Mouse (Mus musculus): ENCODE measurements at regions not wholly inside any gene's neighbourhood (a gene's known extent, or its start where the extent isn't known, plus 50 kb on each side); places are given as distances from the start of the nearest gene placed in this dataset.
A peak's percentile ranks its signal among the peaks of the same experiment; 100 is the strongest.

DNA sequence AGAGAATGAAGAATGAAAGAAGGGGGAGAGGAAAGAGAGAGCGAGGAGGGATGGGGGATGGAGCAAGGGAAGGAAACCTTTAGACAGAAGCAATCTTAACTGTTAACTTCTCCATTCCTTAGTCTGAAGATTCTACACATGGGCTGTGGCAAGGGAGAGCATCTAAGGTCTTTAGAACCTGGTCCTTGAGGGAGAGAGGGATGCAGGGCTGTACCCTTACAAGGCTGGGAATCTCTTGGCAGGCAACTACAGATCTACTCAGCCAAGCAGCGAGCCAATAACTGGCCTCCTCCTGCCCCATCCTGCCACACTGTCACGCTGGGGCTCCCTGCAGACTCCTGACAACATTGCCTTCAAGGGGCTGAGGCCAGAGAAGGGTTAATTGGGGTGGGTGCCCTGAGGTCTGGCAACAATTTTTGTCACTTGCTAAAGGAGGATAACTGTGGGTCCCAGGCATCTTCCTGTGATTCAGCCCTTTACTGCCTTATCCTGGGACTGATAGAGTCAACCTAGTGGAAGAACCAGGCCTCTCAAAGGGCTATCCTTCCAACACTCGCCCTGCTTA is 205.7 kb downstream of the Rpap3 start:
- ATAC-seq, result no peak

DNA sequence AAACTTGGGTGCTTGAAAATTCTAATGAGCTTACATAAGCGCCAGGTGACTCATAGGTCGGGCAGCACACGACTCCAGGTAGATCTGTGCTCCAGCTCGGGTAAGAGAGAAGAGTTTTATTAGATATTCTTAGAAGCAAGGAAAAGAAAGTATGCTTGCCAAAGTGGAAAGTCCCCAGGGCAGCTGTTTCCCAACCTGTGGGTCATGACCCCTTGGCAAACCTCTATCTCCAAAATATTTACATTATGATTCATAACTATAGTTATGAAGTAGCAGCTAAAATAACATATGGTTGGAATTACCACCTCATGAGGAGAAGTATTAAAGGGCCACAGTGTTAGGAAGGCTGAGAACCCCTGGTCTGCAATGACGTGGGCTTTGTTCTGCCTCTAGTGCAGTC is 206.4 kb downstream of the Rpap3 start:
- no peak for ATAC-seq

DNA sequence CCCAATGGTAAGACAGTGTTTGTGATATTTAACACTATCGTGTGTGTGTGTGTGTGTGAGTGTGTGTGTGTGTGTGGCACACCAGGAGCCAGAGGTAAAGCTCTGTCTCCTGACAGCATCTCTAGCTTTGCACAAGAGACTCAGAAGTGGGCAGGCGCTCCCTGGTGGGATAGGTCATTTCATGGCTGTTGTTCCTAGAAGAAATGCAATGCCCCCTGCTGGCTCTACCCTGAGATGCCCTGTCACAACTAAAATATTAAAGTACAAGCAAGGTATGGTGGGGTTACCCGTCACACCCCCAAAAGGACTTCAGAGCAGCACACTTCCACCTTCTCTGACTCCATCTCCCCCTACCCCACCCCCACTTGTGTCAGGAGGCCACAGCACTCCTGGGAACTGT is 207.2 kb downstream of the Rpap3 start:
- peak; percentile 32 for ATAC-seq

DNA sequence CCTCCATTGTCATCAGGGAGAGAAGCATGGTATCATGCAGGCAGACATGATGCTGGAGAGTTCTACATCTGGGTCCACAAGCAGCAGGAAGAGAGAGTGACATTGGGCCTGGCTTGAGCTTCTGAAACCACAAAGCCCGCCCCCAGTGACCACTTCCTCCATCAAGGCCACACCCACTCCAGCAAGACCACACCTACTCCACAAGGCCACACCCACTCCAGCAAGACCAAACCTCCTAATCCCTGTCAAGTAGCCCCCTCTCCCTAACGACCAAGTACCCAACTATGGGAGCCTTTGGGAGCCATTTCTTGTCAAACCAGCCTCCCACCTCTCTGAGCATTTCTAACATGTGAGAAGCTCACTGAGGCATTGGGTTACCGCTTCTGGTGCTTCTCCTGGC is 209.6 kb downstream of the Rpap3 start:
- no peak for ATAC-seq

DNA sequence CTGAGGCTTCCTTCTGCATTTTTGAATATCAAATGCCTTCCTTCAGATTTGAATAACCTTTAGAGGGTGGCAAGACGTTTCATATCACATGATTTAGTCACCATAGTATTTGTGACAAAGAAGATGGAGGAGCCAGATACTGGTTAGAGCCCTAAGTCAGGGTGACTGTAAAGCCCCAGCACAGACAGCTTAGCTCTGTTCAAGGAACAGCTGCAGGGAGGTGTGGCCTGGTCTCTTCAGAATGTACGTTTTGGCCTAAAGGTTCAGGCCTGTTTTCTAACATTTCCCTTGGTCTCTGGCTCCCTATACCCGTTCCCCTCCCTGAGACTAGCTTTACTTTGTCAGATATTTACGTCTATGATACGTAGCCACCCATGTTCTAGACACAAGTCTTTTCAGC is 212.3 kb downstream of the Rpap3 start:
- no peak for ATAC-seq

DNA sequence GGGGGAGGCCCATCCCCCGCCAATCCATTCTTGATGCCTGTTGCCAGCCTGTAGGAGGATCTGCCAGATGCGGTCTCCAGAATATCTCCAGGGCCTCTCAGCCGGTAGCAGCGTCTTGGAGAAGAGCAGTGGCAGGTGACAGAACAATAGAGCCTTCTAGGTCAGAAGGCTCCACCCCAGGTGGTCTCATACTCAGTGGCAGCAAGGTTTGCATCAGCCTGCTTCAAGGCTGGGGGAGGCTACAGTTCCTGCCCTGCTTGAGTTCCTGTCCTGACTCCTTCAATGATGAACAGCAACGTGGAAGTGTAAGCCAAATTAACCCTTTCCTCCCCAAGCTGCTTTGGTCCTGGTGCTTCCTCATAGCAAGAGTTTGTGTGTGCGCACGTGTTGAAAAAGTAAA is 213.8 kb downstream of the Rpap3 start:
- no peak for ATAC-seq

DNA sequence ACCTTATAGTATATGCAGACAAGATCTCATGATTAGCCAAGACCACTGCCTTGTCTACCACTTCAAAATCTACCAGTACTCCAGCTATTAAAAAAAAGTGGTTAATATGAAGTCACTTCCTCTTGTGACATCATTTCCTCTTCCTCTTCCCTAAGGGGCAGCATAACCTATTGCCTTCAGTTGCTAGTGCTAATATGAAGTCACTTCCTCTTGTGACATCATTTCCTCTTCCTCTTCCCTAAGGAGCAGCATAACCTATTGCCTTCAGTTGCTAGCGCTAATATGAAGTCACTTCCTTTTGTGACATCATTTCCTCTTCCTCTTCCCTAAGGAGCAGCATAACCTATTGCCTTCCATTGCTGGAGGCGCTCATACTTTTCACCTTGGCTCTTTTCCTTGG is 218.2 kb downstream of the Rpap3 start:
- ATAC-seq, result no peak

DNA sequence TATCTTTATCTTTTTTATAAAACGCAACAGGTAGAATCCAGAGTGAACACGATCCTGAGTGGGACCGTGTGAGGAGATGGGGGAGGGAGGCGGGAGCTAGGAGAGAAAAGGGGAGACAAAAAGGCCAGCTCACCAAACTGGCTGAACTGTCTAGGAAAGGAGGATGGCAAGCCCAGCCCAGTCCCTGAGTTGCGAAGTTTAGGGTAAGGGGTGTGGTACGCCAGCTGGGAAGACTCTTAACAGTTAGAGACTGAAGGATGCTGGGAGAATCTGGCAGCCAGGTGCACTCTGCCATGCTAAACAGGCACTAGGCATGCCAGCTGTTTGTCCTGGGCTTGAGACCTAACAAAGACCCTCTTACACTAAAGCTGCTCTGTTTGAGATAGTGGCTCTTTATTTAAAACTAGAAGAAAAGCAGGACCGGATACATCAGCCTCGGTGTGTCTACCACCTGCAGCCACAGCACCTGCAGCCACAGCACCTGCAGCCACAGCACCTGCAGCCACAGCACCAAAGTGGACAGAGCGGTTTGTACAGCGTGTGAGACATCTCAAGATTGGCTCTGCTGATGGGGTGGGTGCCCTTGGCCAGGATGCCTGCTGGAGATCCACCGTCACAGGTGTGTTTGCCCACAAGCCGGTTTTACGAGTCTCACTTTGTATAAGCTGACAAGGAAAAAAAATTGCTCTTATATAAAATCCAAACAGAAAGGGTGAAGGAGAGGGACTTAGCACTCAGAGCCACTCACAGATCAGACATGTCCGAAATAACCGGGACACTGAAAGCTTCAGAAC is 225.1 kb upstream of the Amigo2 start:
- no peak for ATAC-seq

DNA sequence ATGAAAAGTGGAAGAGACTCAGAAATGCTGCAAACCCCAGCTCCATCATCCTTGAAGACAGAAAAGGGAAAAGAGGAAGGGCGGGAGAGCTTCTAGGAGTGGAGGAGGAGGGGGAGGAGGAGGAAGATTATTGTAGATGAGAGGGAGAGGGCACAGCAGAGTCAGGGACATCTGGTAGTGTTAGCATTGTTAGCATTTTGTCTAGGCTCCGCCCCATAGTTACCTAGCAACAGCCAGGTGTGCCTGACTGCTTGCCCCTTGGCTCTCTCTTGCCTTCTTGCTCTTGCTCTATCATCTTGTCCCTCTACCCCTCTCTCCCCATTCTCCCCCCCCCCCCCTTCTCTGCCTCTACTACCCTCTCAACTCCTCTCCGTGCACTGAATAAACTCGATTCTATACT is 224.4 kb upstream of the Amigo2 start:
- ATAC-seq, result no peak

DNA sequence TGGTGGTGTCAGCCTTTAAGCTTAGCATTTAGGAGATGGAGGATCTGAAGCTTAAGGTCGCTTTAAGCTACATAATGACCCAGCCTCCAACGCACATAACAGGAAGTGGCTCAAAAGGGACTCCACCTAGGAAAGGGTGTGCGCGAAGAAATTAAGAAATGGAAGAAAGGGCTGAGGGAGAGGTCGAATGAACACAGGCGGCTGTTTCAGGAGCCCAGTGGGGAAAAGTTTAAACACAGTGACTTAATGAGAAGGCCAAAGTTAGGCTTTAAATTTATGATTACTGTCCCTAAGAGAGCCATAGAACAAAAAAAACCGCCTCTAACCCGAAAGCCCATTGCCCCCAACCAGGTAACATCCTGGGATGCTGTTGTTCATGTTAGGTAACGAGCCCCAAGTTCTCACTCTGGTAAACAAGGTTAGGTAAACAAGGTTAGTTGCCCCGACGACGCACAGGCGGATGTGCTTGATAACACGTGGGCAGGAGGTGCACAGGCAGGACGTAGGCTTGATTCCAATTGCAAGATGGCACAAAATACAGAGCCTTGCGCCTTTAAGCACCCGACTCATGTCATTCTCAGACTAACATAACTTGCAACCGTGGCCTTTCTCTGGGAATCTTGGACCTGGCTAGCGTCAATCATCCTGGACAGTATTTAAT is 222.7 kb upstream of the Amigo2 start:
- peak; percentile 76 for ATAC-seq

DNA sequence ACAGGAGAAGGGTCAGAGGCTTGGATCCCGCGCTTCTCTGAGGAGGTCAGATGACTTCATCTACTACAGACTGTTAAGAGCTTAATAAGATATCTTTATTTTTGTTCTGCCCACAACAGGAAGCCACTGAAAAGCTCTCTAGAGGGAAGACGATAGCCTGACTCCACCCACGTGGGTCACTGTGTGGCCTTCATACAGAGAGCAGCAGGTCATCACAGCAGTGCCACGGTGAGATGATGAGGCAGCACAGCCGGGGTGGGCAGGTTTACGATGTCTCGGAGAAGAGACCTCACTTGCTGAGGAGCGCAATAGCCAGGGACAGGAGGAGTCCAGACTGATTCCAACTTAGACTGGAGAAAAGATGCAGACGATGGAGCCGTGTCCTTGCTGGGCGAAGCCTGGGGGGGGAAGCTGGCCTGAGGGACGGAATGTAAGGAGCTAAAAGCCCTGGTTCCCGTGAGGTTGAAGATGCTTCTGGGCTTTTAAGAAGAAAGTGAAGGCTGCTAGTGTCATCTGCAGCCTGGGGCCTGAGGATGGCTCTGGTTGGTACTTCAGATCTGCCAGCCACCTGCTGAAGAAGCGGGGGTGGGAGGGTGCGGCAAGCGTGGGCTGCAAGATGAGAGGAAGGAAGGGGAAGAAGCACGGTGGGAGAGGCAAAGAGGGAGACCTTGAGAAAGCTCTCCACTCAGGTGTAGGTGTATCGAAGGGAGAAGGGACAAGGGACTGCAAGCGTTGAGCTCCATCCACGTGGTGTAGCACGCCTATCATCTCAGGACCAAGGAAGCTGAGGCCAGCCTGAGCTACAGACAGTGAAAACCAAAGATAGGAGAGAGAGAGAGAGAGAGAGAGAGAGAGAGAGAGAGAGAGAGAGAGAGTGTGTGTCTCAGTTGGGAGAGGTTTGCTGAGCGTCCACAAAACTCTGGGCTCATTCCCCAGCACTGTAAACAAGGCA is 221.9 kb upstream of the Amigo2 start:
- ATAC-seq, result peak; percentile 43

DNA sequence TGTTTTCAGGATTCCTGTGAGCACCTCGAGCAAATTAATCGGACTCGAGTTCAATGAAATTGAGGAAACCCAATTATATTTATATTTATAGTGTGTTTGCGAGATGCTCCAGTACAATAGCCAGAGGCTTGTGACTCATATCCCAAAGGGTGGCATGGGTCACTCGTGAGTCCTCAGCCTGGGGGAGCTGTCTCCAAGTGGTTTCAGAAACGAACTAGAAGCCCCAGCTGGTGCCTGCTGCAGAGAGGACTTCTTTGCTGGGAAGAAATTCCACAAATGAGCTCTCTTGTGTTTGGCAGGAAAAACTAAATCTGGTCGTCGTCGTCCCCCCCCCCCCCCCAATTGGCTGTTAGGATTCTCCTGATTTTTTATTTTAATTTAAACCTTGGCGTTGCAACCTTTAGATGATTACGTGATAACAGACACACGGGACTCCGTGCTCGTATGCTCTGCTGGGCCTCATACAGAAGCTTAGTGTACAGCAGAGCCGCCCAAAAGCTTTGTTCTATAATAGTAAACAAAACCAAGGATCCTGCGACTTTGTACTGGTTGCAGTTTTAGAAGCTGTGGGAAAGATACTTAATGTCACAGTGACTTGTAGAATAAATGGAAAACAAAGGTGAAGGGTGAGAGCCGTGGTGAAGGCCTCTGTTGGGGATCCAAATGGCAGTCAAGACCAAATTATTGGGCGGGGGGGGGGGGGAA is 220.8 kb upstream of the Amigo2 start:
- ATAC-seq, result no peak

DNA sequence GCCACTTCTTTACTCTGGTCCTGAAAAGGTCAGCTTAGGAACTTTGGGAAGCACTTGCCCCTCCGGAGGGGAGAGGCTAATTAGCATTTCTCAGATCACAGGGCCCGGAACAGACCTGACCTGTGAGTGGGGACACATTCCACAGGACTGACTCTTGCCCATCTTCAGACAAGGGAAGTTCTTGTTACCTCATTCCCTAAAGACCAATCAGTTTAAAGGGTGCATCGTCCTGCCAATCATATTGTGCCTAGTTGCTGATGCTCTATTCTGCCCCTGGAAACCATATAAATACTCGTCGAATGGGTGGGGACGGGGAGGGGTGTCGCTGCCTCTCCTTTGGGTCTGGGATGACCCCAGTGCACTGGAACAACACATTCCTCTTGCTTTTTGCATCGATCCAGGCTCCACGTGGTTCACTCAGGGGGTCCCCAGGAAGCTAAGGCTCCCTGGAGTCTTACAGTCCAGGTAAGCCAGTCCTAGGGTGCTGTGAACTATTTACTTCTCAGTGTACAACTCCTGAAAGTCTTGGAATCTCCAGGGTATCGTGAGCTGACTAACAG is 219.9 kb upstream of the Amigo2 start:
- no peak for ATAC-seq

DNA sequence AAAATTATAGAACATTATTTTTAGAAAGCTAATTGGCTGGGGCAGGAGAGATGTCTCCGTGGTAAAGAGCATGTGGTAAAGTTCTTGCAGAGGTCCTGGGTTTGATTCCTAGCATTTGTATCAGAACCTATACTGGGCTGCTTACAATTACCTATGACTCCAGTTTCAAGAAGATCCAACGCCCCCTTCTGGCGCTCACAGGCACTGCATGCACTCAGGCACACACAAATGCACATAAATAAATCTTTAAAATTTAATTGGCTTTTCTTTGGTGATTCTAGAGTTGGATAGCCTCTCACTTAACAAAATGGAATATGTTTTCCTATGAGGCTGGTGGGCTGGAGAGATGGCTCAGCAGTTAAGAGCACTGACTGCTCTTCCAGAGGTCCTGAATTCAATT is 219.0 kb upstream of the Amigo2 start:
- ATAC-seq, result no peak

DNA sequence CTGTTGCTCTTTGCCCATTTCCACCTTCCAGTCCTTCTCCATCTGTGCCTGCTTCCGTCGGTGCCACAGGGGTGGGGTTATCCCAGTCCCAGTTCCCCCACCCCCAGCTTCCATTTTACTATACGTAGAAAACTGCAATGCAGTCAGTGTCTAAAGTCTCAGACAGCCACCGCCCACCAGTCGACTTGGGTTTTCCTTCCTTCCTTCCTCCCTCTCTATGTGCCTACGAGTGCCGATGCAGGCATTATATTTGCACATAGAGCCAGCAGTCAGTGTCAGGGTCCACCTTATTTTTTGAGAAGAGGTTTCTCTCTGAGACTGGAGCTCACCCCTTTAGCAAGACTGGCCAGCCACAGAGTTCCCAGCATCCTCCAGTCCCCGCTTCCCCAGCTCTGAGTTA is 218.3 kb upstream of the Amigo2 start:
- ATAC-seq, result no peak

DNA sequence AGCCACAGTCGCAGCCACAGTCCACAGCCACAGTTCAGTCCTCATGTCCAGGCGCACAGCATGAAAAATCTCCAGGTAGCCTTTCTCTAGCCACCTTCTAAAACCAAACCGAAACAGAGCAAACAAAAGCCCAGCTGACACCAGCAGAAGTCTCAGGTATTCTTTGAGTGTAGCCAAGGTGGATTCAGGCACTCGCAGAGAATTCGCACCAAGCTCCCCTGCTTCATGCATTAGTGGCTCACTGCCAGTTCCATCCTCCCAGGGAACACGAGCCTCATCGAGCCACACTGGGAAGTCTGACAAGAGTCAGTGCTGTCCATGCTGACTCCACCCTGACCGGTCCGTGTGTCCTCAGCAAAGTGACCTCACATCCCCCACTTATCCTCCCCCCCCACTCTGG is 217.7 kb upstream of the Amigo2 start:
- ATAC-seq, result no peak

DNA sequence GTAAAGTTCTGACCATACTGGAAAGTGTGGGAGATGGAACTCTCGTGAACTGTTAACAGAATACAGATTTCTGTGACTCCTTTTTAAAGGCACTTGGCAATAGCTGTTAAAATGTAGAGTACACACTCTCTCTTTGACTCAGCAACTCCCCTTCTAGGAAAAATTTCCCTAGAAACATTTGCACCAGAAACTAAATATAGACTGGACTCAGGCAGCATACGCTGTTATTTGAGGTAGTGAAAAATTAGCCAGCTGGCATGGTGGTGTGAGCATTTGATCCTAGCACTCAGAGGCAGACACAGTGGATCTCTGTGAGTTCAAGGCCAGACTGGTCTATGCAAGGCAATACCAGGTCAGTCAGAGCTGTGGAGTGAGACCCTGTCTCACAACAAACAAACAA is 215.5 kb upstream of the Amigo2 start:
- ATAC-seq, result no peak

DNA sequence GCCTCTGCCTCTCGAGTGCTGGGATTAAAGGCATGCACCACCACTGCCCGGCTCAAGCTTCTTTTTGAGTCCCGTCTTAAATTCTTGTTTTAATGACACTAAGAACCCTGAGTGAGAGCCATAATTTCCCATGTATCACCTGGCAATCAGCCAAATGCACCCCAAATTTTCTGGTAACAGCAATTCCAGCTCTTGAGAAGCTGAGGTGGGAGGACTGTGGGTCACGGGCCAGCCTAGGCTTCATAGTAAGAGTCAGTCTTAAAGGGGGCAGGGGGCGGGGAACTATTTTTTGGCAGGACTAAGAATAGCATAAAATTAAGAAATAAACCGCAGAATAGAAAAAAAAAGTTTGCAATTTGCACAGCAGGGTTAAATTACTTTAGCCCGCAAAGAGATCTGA is 214.9 kb upstream of the Amigo2 start:
- no peak for ATAC-seq

DNA sequence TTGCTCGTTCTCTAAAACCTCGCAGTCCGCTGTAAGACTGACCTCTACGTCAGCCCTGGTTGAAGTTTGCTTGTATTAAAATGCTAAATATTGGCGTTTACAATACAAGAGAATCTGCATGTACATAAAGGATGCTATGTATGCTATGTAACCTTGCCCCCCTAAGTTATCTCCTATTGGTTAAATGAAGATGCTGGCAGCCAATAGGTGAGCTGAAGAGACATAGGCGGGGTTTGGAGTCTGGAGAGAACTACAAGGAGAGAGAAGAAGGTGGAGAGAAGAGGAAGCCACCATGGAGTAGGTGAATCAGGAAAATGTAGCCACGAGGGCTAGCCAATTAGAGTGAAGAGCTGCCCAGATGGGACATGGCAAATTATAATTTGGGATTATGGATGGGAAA is 214.0 kb upstream of the Amigo2 start:
- no peak for ATAC-seq

DNA sequence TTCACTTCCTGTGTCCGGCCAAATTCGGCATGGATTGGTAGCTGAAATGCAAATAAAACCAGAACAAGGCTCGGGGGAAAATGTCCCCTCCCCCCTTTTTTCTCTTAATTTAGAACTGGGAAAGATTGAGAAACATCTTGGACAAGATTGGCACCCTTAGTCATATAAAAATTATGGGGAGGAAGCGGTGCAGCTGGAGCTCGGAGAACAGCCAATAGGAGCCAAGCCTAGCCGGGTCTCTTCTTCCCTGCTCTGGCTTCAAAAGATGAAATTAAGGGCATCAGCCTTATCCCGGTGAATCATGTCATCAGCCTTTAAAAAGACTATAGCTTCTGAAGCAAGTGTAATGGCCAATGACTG is 213.3 kb upstream of the Amigo2 start:
- ATAC-seq, result no peak

DNA sequence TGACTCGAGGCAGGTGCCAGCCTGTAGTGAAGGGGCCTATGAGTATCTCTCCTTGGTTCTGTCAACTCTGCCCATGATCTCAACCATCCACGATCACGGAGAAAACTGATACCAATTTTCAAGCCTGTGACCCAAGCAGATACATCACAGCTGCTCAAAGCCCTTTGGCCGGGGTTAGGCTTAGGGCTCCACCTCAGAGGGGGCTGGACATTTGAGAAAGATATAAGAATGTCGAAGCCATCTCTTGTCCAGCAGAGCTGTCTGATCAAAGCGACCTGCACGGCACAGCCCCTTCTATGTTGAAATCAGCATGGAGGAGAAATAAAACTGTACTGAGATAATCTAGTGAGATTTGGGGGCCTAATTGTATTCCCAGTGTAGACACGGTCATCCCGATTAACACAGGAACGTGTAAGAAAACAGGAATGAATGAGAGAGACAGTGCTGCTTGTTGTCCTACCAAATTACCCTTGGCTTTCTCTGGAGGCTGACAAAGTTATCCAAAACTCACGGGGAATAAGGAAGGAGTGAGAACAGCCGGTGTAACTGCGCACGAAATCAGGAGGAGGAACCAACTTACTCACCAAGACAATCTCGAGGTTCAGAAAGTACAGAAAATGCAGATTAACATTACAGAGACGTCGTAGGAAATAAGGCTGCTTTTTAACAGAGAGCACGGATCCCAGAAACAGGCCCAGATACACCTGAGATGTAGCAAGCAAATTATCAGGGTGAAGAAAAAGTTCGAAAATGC is 212.7 kb upstream of the Amigo2 start:
- no peak for ATAC-seq

All from activated CD4-positive, CD25-positive, alpha-beta regulatory T cell, adult 4 months (primary cell).